Mouse (Mus musculus) layer of hippocampus, adult 2 months (tissue): ENCODE data around the gene Agbl1. TPM values are rescaled to one million over a fixed set of nuclear protein-coding genes. Genes with fewer than 3 reads are reported as not detected.

Source experiments
- DNase-seq, 2 experiments: peaks; one replicate each; pipeline ENCODE4 v3.0.0; 2022; ENCODE audit warnings: low spot score in 2 of 2
- H3K27ac ChIP-seq: fragments of 200-600 bp; 2 replicates; pipeline ENCODE4 v1.8.1; 2022
- H3K4me3 ChIP-seq: fragments of 200-600 bp; 2 replicates; pipeline ENCODE4 v1.8.1; 2022; ENCODE audit warnings: mild to moderate bottlenecking
- CTCF ChIP-seq: fragments of 200-600 bp; conservative IDR thresholded peaks from 2 replicates; pipeline ENCODE4 v1.8.1; 2022; ENCODE audit warnings: antibody characterized with exemption, mild to moderate bottlenecking, moderate library complexity
- total RNA-seq, 2 experiments: library from RNA; stranded (reverse); gene quantifications; 2 replicates each; pipeline ENCODE4 v1.2.3; 2021

Gene Agbl1
- total RNA-seq, 2 experiments from 2014 or later: 0.18 to 0.39 TPM

DNA sequence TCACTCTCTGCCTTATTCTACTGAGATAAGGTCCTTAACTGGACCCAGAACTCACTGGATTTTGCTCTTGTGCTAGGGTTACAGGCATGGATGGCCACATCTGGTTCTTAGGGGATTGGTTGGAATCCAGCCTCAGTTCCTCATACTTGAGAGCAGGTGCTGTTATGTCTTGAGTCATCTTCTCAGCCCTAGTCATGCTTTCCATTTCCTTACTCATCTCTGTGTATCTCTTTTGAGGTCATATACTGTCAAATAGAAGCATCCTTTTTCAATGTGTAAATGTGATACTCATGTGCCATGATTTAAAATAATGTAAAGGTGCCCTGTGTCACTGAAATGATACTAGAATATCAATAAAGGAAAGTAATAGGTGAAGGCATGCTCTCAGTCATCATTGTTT is 705.5 kb downstream of the Agbl1 start:
- no peak overlapping the region for H3K4me3 ChIP-seq
- no peak for TF ChIP-seq CTCF
- H3K27ac ChIP-seq: no peak overlapping the region
- no peak for DNase-seq

DNA sequence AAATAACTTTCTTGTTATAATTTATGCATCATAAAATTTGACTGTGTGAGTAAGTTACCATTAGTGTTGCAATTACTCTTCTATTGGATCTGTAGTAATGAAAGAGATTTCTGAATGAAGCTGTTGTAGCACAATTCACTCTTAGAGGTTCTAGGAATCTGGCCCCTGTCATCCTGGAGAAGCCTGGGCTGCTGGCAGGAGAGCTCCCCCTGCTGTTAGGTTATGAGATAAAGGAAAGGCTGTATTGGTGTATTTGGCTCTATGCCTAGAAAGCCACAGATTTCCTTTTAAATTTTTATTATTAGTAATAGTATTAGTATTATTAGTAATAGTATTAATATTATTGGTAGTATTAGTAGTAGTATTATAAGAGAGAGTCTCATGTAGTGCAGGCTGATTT is 711.8 kb downstream of the Agbl1 start:
- peak; percentile 45 to 58 for DNase-seq
- peak; percentile 84 for TF ChIP-seq CTCF
- Histone ChIP-seq H3K27ac (no peak overlapping the region), H3K4me3 (no peak overlapping the region)

DNA sequence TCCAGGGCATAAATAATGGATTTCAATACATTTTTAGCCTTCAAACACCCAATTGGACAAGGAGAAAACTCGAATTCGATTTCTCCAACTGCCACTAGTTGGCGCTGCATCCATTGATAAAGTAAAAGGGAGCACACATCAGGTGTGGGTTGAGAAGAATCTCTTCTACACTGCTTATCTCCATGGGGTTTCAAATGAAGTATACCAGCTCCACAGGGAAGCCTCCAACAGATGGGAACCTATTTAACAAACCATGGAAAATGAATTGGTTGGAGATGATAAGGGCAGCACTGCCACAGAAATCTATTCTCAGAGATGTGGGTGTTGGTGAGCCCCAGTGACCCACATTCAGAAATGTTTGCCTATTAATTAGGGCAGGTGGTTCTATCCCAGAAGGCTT is 741.6 kb downstream of the Agbl1 start:
- Histone ChIP-seq H3K27ac (no peak overlapping the region), H3K4me3 (no peak overlapping the region)
- peak; percentile 80 for TF ChIP-seq CTCF
- DNase-seq: peak; percentile 2 to 9

DNA sequence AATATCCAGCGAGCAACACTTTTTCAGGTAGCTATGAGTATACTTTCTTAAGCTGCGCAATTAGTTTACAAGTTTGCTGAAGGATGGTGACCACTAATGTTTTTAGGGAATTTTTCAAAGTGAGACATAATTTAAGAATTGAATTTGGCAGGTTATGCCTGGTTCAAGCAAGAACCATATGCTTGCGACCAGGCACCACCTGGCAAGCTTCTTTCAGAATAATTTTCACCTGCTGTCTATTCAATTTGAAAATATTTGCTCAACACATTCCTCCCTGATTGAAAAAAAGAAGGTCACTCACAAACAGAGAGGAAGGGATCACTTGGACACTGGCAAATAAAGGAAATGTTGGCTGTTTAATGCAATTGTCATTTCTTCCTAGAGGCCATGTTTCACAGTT is 779.9 kb downstream of the Agbl1 start:
- H3K4me3 ChIP-seq: no peak overlapping the region
- no peak overlapping the region for H3K27ac ChIP-seq
- no peak for DNase-seq
- TF ChIP-seq CTCF: no peak

DNA sequence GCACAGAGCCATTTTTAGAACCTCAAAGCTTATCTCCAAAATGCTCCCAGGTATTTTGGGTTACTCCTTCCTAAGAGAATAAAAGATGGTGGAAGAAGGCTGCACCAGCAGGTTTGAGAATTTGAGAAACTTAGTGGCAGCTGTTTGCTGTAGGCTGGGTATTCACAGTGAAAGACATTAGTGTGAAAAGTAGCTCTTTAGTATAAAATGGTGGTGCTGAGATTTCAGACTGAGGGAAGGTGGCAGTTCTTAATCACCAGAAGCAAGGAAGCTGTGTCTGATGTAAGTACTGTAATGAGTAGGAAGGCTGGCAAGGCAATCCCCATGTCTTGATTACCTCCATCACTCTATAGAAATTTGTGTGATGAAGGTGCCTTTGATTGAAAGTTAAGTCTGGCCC is 799.3 kb downstream of the Agbl1 start:
- DNase-seq: no peak
- no peak for TF ChIP-seq CTCF
- Histone ChIP-seq H3K4me3 (no peak overlapping the region), H3K27ac (no peak overlapping the region)

DNA sequence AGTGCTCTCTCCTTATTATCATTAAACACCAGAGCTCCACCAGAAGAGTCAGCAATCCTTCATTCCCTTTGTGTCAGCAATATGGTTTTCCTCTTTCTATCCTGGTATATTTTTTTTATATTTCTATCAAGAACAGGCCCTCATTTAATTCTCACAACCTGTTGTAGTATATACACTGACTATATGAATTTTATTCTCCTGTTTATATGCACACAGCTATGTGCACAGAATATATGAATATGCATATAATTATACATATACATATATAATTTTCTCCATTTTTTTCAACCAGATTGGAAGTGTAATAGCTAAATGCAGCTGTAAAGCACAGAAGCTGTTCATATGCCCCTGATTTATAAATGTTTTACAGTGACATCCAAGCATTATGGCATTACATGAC is 846.3 kb downstream of the Agbl1 start:
- Histone ChIP-seq H3K27ac (no peak overlapping the region), H3K4me3 (no peak overlapping the region)
- DNase-seq: no peak
- TF ChIP-seq CTCF: no peak

DNA sequence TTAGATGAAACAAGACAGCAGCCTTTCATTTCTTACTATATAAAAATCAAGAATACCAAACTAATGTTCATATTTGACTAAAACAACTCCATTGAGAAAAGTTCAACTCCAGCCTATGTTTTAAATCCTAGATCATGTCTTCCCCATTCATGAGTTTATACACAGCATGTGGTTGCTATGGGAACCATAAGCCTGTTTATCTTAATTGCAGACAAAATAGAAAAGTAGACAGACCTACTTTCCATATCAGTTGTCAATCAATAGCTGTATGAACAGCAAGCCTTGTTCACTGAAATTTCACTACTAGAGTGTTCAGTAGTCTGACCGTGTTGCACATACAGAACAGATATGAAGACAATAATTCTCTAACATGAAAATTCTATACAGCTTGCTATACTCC is 857.6 kb downstream of the Agbl1 start:
- no peak overlapping the region for H3K27ac ChIP-seq
- DNase-seq: no peak
- H3K4me3 ChIP-seq: no peak overlapping the region
- no peak for TF ChIP-seq CTCF

DNA sequence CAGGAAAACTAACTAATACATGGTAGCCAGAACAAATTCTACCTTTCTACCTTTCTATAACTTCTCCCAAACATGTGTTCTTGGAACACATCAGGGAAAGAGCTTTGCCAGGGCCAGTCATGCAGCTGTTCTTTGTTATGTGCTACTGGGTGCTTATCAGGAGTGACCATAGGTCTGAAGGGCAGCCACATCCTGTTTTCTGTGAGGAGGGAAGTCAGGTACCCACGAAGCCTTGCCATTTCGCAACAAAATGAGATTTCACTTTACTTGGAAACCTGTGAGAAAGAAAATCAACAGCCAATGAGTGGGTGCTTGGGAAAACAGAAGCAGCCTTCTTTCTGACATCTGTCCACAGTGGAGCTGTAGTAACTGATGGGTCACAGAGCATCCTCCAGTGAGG is 865.5 kb downstream of the Agbl1 start:
- H3K4me3 ChIP-seq: no peak overlapping the region
- H3K27ac ChIP-seq: no peak overlapping the region
- TF ChIP-seq CTCF: no peak
- DNase-seq: no peak

DNA sequence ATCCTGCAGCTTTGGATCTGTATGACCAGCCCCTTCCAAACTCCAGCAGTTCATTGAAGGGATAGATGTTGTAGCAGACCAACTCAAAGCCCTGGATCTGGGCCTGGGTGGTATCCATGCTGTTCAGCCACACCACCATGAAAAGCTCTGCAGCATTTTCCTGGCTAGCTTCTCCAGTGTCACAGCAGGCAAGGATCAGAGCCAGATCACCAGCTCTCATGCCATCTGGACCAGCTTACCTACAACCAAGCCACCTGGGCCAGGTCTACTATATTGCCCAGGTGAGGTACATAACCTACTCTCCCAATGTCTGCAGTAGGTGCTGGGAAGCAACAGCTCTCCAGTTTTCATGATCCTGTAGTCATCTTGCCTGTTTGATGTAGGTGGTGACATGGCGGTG is 884.3 kb downstream of the Agbl1 start:
- DNase-seq: no peak
- TF ChIP-seq CTCF: no peak

DNA sequence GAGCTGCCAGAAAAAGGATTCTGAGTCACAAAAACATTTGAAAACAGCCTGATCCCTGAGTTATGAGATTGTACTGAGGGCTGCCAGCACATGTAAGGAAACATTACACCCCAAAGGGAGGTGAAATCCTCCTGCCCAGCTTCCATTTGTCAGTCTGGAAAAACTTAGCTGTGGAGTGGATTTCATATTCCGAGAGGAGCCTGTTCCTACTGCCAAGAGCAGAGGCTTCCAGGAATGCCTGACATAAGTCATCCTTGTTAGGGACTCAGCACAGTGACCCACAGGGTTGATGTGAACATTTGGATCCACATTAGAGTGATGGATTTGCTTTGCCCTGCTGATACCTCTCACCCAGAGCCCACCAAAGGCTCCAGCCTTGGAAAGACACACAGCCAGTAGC is 899.4 kb downstream of the Agbl1 start:
- H3K4me3 ChIP-seq: no peak overlapping the region
- no peak for DNase-seq
- no peak for TF ChIP-seq CTCF
- H3K27ac ChIP-seq: peak overlapping the region; percentile 67; the same call in 1 of the 2 replicates

More for the DNA sequence above, 884.3 kb downstream of the Agbl1 start:
- H3K4me3 ChIP-seq: no peak overlapping the region
- no peak overlapping the region for H3K27ac ChIP-seq

DNA sequence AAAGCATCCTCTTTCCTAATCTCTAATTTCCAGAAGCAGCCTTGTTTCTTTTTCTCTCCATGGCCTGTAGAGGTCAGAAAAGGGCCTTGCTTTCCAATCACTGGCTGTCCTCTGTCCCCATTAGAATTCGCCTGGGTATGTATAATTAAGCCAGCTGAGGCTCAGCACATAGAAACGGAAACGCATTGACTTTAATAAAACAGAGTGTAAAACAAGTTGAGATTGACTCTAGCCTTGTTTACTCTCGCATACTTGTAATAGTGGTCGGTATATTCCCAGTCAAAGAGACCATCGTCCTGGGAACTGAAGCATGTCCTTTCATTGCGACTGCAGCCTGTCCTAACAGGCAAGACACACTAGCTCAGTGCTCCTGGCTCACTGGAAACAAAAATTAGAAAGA is 902.3 kb downstream of the Agbl1 start:
- Histone ChIP-seq H3K27ac (peak overlapping the region; percentile 85), H3K4me3 (peak overlapping the region; percentile 46)

DNA sequence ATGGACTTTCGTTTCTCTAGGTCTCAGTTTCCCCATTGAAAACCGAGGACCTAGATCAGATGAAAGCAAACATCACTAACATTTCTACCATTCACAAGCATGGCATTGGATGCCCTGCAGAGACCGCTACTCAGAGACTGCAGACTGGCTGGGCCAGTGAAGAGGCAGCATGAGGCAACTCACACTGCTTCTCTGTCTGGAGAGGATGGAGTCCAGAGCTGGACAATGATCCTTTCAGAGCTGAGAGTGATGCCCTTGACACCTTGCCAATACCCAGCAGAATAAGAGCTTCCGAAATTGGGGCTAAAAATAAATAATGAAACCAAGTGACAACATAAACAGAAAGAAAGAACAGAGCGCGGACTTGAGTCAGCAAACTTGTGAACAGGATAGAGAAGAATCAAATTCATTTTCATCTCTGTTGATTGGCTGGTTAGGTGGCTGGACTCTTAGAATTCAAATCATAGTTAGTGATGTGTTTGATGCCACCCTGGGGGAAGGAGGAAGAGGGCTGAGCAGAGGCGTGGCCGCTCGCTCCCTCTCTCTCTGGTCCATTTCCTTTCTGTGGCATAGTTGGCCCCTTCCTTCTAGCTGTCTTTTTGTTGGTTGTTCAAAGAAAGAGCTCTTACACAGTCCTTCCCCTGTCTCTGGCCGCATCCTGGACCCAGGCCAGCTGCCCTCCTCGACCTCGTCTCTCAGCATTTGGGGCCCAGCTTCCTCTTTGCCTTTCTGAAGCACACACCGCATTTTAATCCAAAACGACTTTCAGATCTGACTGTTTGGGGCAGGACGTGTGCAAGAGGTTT is 903.1 kb downstream of the Agbl1 start:
- no peak for TF ChIP-seq CTCF
- peak overlapping the region; percentile 85 for H3K27ac ChIP-seq
- H3K4me3 ChIP-seq: peak overlapping the region; percentile 46
- DNase-seq: peak; percentile 52 to 57

More for the DNA sequence above, 902.3 kb downstream of the Agbl1 start:
- TF ChIP-seq CTCF: peak; percentile 77
- peak; percentile 32 to 41 for DNase-seq

DNA sequence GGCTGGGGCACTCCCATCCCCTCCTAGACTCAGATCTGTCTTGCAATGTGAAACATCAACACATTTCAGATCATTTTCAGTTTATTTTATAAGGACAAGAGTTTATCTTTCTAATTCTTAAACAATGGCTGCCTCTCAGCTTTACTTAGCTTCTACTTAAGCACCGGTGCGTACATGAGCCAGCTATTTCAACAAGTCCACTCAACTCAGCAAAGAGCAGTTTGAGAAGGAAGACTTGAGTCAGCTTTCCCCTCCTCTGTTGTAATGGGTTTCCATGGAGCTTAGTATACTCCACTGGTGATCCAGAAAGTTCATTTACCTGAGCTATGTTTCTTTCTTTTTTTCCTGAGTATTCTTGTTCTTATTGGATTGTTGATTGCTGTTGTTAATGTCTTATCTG is 905.2 kb downstream of the Agbl1 start:
- Histone ChIP-seq H3K27ac (no peak overlapping the region), H3K4me3 (no peak overlapping the region)
- TF ChIP-seq CTCF: no peak
- DNase-seq: no peak

DNA sequence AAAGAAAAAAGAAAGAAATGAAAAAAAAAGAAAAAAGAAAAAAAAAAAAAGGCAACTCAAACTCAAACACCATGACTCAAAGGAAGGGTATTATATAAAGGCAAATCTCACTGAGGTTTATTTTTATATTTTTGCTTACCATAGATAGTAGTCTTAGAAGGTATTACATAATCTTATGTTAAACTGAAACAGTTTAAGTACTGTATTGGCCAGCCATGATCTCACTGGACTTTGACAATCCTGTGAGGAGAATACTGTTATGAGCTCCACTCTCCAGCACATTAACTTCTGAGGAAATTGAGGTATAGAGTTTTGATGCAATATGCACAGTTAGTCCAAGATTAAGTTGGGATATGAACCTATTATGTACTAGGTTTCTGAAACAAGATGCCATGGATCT is 909.0 kb downstream of the Agbl1 start:
- no peak overlapping the region for H3K27ac ChIP-seq
- no peak for DNase-seq
- H3K4me3 ChIP-seq: no peak overlapping the region
- TF ChIP-seq CTCF: no peak
